In genomic region chr13:41704806-41705205, GRCm38 (mm10) we compare ENCODE assay signal across 25 mouse cellular contexts.
DNase-seq lines count a peak whose midpoint lies in the region; ATAC-seq and TF ChIP-seq lines count a peak whose summit lies in the region.
"Had no signal": no experiment of that assay in that cellular context is flagged by ENCODE, and none has a peak within 500 bp of the region (broad histone marks: within the 10 kb centered on the region; RNA-seq: fewer than 3 reads in every experiment).

No protein-coding gene starts in this region.

- H3K27ac ChIP-seq in kidney, embryonic 14.5 days (ENCODE audit: low read depth, low read length) = peak overlapping the region; percentile 47
- H3K27ac ChIP-seq in lung, postnatal 0 days (ENCODE audit: low read length) = peak overlapping the region; percentile 68; the same call in 1 of the 2 replicates
- H3K27ac ChIP-seq in midbrain, embryonic 16.5 days (ENCODE audit: low read length) = no peak overlapping the region
- H3K27ac ChIP-seq: forebrain, embryonic 10.5 days; hindbrain, embryonic 10.5 days; liver, embryonic 14.5 days; midbrain, embryonic 12.5 days had no signal

- H3K27me3 ChIP-seq in kidney, embryonic 14.5 days (ENCODE audit: control insufficient read depth, insufficient read depth, low read length) = no peaks in the 10 kb centered on the region
- H3K27me3 ChIP-seq in lung, postnatal 0 days (replicated peaks; ENCODE audit: insufficient read depth, low read length) = no peaks in the 10 kb centered on the region
- H3K27me3 ChIP-seq in midbrain, embryonic 16.5 days (ENCODE audit: control insufficient read depth, insufficient read depth, low read depth, low read length) = no peaks in the 10 kb centered on the region
- H3K27me3 ChIP-seq: megakaryocyte, embryonic 14.5 days; midbrain, embryonic 12.5 days had no signal

- no peak overlapping the region for H3K9ac ChIP-seq in kidney, embryonic 14.5 days (ENCODE audit: low read depth, low read length)
- no peak overlapping the region for H3K9ac ChIP-seq in lung, postnatal 0 days (replicated peaks; ENCODE audit: low read depth)
- no peak overlapping the region for H3K9ac ChIP-seq in midbrain, embryonic 16.5 days (ENCODE audit: low read depth, low read length)
- H3K9ac ChIP-seq: liver, embryonic 14.5 days; lung, embryonic 14.5 days; midbrain, embryonic 12.5 days had no signal

- intact Hi-C loops in heart, postnatal 10 days (cut with DNase I) = loop anchor here (2.0 to 5.0 kb wide), 4 partner anchors 43 to 472 kb away; no protein-coding TSS in a partner anchor

- DNase-seq in heart, adult 18-20 months = peak; percentile 23 to 39
- DNase-seq in heart, adult 8-10 months (ENCODE audit: low spot score) = no peak
- no peak for DNase-seq in kidney, postnatal 14 days
- no peak for DNase-seq in lung, postnatal 0 days (ENCODE audit: low spot score)
- no peak for DNase-seq in lung, adult 18-20 months
- DNase-seq in heart, postnatal 10 days = peak; percentile 32 to 59
- DNase-seq: adrenal gland, adult 8-10 months; cerebellum, adult 9-10 months; cerebellum, postnatal 36 days; gastrocnemius, adult 2 months; kidney, adult 18-20 months; liver; thymus, adult 2 months; thymus, postnatal 36 days had no signal

- H3K36me3 ChIP-seq in kidney, embryonic 14.5 days (ENCODE audit: control insufficient read depth, insufficient read depth, low read length) = no peaks in the 10 kb centered on the region
- no peaks in the 10 kb centered on the region for H3K36me3 ChIP-seq in lung, postnatal 0 days (ENCODE audit: insufficient read depth, low read length)
- H3K36me3 ChIP-seq in midbrain, embryonic 16.5 days (ENCODE audit: control insufficient read depth, insufficient read depth, low read length) = no peaks in the 10 kb centered on the region
- H3K36me3 ChIP-seq: forebrain, embryonic 10.5 days; G1E; hindbrain, embryonic 10.5 days; midbrain, embryonic 12.5 days had no signal

- TF ChIP-seq CTCF in lung, postnatal 0 days (IDR thresholded peaks at IDR 0.05) = no peak

- H3K4me1 ChIP-seq in kidney, embryonic 14.5 days (ENCODE audit: control insufficient read depth, insufficient read depth, low read length) = peaks cover 4% of the 10 kb centered on the region; the same call in 1 of the 2 replicates
- peaks cover 5% of the 10 kb centered on the region; the same call in 1 of the 2 replicates for H3K4me1 ChIP-seq in lung, postnatal 0 days (ENCODE audit: insufficient read depth, low read depth, low read length)
- no peaks in the 10 kb centered on the region; the same call in 1 of the 2 replicates for H3K4me1 ChIP-seq in midbrain, embryonic 16.5 days (ENCODE audit: control insufficient read depth, insufficient read depth, low read length)
- H3K4me1 ChIP-seq: midbrain, embryonic 12.5 days had no signal

- H3K4me3 ChIP-seq in kidney, embryonic 14.5 days (ENCODE audit: low read length) = no peak overlapping the region
- H3K4me3 ChIP-seq in lung, postnatal 0 days (ENCODE audit: low read depth, low read length) = no peak overlapping the region
- no peak overlapping the region for H3K4me3 ChIP-seq in midbrain, embryonic 16.5 days (ENCODE audit: low read depth, low read length)
- H3K4me3 ChIP-seq: forebrain, embryonic 10.5 days; gastrocnemius, adult 2 months; hindbrain, embryonic 10.5 days; megakaryocyte, embryonic 14.5 days; midbrain, embryonic 12.5 days had no signal

- ATAC-seq in kidney, embryonic 14.5 days (ENCODE audit: low FRiP score, low TSS enrichment) = no peak
- no peak for ATAC-seq in lung, postnatal 0 days
- ATAC-seq in midbrain, embryonic 16.5 days = no peak
- ATAC-seq: forebrain, embryonic 16.5 days; hindbrain, embryonic 16.5 days had no signal

- H3K4me2 ChIP-seq in kidney, embryonic 14.5 days (replicated peaks; ENCODE audit: low read depth, low read length) = no peak overlapping the region
- no peak overlapping the region for H3K4me2 ChIP-seq in lung, postnatal 0 days (replicated peaks; ENCODE audit: low read depth, low read length)
- H3K4me2 ChIP-seq in midbrain, embryonic 16.5 days (ENCODE audit: low read length) = no peak overlapping the region
- H3K4me2 ChIP-seq: midbrain, embryonic 12.5 days had no signal

- 93% methylated on average over 2 of the region's 2 CpGs for WGBS in kidney, embryonic 14.5 days
- 93% methylated on average over 2 of the region's 2 CpGs for WGBS in lung, postnatal 0 days
- WGBS in midbrain, embryonic 16.5 days = 99% methylated on average over 2 of the region's 2 CpGs

- TF ChIP-seq EP300 in lung, postnatal 0 days (IDR thresholded peaks at IDR 0.05) = no peak

- H3K9me3 ChIP-seq in kidney, embryonic 14.5 days (ENCODE audit: control insufficient read depth, low read length) = no peaks in the 10 kb centered on the region
- H3K9me3 ChIP-seq in lung, postnatal 0 days (ENCODE audit: low read length) = no peaks in the 10 kb centered on the region
- no peaks in the 10 kb centered on the region for H3K9me3 ChIP-seq in midbrain, embryonic 16.5 days (replicated peaks; ENCODE audit: control insufficient read depth, low read length, poor library complexity, severe bottlenecking)
- H3K9me3 ChIP-seq: forebrain, embryonic 10.5 days; G1E; hindbrain, embryonic 10.5 days; megakaryocyte, embryonic 14.5 days; midbrain, embryonic 12.5 days had no signal

Comparison
In these comparisons a context has a peak if more than half of its experiments do, and no peak if none do; other contexts are left out.
1. DNase-seq: peak in heart, adult 18-20 months (2 of 2) and heart, postnatal 10 days (2 of 2); none in heart, adult 8-10 months (single experiment), kidney, postnatal 14 days (single experiment), lung, postnatal 0 days (single experiment) and lung, adult 18-20 months (0 of 2).